Mouse (Mus musculus) spleen, adult 2 months (tissue): ENCODE results near the gene N4bp3.

Experiments used
- CTCF ChIP-seq: fragments of 200-500 bp; IDR thresholded peaks from 2 replicates; pipeline ENCODE4 v1.5.1; 2011; ENCODE audit warnings: mild to moderate bottlenecking, inconsistent platforms; ENCODE audit not compliant: insufficient read depth, insufficient read length, insufficient replicate concordance; ENCODE audit errors: extremely low read depth
- POLR2A ChIP-seq: fragments of 200-500 bp; IDR thresholded peaks from 2 replicates; pipeline ENCODE4 v1.6.1; 2011; ENCODE audit warnings: low read depth, low read length, inconsistent platforms

GRCm38 (mm10) chr11:51609266-51609909 is 41.3 kb downstream of the N4bp3 start:
- TF ChIP-seq POLR2A (no peak), CTCF (no peak)
